Mouse (Mus musculus): ENCODE measurements at regions not wholly inside any gene's neighbourhood (a gene's known extent, or its start where the extent isn't known, plus 50 kb on each side); places are given as distances from the start of the nearest gene placed in this dataset.

DNA sequence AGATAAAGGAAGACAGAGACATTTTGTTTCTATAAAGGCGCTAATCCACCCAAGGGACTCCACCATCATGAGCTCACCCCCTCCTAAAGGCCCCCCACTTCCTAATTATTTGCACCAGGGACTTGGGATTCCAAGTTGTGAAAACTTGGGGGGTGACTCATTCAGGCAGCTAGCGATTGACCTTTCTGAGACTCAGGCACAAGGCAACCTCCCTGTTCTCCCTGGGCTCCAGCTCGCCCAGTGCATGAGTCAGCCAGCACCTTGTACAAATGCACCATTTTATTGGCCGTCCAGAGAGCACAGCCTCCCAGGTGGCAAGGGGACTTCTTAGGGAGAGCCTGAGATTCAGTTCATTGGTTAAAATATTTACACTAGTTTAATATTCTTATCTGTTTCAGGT is 78.0 kb upstream of the Dio3 start:
- DNase-seq = no peak
- intact Hi-C loops (cut with DNase I) = no loop called here

GRCm38 (mm10) chr12:110203271-110204014 is 75.4 kb upstream of the Dio3 start:
- intact Hi-C loops (cut with DNase I) = no loop called here
- no peak for DNase-seq

DNA sequence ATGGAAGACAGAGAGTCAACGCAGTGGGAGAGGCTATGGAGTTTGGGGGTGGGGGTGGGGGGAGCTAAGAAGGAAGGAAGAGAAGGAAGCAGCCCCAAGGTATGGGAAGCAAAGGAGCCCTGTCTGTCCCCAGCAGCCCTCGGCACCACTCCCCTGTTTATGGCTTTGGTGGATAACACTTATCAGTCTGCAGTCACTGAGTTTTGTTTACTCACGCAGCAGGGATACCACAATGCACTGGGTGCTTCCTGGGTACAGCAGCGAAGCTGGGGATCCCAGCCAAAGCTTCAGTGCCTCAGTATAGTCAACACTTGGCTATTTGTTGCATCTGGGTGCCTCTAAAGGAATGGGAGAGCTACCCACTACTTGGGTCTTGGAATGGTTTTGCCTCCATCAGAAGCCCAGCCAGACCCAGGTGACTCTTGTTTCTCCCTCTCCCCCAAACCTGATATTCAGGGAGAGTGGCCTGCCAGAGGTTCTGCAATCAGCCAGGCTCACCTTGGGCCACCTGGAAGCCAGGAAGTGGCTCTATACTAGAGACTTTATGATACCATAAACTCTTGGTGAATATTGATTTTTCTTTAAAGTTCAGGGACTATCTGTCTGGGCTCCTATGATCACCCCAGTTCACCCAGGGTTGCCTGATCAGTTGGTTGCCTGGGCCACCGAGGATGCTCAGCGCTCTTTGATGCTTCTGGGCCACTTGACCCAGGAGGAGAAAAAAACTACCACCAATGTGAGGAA is 74.5 kb upstream of the Dio3 start:
- intact Hi-C loops (cut with DNase I) = no loop called here
- DNase-seq = no peak

DNA sequence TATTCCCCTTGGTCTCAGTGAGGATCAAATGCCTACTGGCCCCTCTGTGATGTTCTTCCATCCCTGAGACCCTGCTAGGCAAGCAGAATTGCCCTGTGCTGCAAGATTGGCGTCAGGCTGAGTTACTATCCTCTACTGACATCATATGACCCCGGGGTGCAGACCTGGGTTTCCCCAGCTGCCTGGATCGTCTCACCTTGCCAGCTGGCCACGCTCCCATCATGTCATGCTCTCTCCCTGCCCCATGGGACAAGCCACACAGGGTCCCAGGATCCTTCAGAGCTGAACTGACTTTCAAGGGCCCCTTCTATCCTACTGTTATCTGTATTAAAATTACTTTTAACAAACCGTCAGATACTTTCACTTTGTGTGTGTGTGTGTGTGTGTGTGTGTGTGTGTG is 72.6 kb upstream of the Dio3 start:
- intact Hi-C loops (cut with DNase I) = no loop called here
- no peak for DNase-seq

GRCm38 (mm10) chr12:110206812-110207211 is 72.1 kb upstream of the Dio3 start:
- intact Hi-C loops (cut with DNase I) = no loop called here
- DNase-seq = no peak

DNA sequence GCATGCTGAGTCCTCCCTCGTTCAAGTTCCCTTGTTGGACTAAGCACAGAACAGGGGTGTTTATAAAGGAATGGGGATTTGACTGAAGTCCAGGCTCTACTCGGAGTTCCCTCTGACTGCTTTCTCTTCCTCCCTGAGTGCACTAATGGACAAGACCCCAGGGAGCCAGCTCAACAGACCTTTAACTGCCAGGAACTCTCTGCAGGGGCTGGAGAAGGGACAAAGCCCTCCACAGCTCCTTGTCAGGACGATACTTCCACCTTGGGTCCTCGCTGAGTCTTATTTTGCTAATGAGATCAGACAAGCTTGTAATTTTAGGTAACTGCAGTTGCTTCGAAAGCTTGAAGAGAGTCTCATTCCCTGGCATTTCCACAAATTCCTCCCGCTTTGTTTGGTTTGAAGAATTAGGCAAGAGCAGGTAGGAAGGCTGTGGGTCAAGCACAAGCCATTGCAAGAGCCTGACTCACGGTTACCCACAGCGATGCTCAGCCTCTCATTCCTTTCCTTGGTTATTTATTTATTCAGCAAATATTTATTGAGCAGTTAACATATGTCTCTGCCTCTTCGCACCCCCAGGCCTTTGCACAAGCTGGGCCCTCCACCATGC is 71.5 kb upstream of the Dio3 start:
- intact Hi-C loops (cut with DNase I) = no loop called here
- DNase-seq = no peak

DNA sequence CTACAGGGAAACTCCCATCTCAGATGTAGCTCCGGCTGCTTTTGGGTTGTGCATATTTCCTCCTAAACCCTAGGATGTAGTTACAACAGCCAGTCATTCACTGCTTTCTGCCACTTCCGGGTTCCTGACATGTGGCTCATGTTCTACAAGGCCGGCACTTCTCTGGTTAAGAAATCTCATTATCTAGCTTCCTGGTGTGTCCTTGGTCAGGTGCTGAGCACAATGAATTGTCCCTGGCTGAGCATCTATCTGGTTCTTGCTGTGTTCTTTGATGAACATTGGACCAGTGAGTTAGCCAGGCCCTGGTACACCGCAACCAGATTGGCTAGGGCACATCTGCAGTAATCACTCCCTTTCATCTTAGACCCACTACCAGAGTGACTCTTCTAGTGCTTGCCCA is 66.2 kb upstream of the Dio3 start:
- no peak for DNase-seq
- intact Hi-C loops (cut with DNase I) = no loop called here

DNA sequence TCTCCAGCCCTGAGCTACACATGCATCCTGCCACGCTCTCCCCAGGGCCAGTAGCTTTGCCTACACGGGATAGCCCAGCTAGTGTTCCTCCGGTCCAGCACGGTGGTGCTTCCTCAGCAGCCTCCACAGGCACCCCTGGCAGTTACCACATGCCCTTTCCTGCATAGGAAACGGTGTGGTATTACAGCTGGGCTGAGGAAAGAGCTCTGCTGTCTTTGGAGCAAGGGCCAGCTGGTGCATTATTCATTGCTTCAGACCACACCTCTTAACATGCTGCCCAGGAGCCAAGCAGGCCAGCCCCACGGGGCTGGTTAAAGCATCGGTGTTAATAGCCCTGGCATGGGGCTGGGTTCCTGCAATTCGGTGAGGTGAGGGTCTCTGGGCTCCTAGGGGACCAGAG is 64.0 kb upstream of the Dio3 start:
- DNase-seq = no peak
- intact Hi-C loops (cut with DNase I) = no loop called here

GRCm38 (mm10) chr12:110215311-110215710 is 63.6 kb upstream of the Dio3 start:
- DNase-seq = no peak
- intact Hi-C loops (cut with DNase I) = no loop called here

- intact Hi-C loops (cut with DNase I) = no loop called here
- no peak for DNase-seq
These were observed 59.1 kb upstream of the Dio3 start for GRCm38 (mm10) chr12:110219750-110220149.

DNA sequence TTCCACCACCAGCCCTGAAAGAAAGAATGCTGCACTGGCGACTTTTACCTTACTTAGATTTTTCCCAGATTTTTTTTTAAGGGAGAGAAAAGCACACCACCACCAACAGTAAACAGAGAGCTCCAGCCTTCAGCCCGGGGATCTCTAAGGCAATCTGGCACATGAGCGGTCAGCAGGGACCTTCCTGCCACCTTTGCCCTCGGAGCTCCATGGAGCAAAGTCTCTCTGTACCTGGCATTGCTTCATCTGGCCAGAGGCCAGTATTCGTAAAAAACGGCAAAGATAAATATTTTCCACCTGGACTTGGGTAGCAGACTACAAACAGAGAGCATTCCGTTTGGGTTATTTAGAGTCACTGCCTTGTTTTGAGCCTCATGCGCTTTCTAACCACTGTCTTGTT is 58.4 kb upstream of the Dio3 start:
- intact Hi-C loops (cut with DNase I) = no loop called here
- DNase-seq = no peak

DNA sequence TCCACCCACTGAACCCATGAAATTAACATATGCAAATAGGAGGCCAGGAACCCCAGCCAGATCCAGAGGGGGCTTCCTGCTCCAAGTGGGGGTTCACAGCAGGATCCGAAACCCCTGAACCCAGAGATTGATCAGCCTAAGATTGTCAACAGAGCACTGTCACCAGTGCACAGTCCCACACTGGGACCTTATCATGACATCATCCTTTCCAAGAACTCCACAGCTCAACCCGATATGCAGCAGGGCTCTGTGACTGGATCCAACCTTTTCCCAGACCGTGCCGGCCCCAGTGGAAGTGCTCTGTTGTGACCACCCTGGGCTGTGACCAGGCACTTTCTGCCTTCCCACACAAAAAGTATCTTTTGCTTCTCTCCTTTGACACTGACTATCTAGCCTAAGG is 57.7 kb upstream of the Dio3 start:
- DNase-seq = no peak
- intact Hi-C loops (cut with DNase I) = no loop called here

- DNase-seq = no peak
- intact Hi-C loops (cut with DNase I) = no loop called here
These were observed 57.2 kb upstream of the Dio3 start for GRCm38 (mm10) chr12:110221679-110222078.

DNA sequence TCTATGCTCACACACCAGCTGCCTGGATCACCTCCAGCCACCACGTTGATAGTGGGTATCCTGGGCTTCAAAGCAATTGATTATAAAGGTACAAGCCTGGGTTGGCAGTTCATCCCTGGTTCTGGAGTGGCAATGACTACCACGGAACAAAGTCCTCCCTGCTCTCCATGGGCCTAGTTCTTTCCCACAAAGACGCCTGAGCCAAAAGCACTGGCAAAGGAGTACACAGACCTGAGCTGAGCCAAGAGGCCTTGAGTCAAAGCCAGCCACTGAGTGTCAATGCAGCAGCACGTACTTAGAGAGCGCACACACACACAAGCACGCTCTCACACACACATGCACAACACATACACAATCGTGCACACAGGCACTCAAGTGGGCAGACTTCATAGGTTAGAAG is 54.6 kb upstream of the Dio3 start:
- intact Hi-C loops (cut with DNase I) = no loop called here
- DNase-seq = peak; percentile 23 to 41

DNA sequence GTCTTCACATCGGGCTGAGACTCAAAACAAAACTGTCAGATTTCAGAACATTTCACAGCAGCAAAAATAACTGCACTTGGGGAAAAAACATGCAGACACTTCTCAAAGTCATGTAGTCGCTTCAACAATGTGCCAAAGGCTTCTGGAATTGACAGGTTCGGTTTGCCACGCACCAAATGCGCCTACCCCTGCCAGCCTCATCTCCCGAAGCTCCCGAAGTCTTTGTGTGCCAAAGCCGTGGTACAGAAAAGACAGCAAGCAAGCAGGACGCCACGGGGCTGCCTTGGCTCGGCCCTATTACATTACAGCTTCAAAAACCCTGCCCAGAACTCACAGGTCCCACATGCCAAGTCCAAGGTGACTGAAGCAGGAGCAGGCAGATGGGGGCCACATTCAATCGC is 50.9 kb upstream of the Dio3 start:
- intact Hi-C loops (cut with DNase I) = no loop called here
- DNase-seq = no peak

Small RNA genes in the stretch of these regions (microRNA-seq; reads per million reads assigned to microRNA genes)
- 0 reads per million in 2 experiments for gene Gm24321
- gene Gm25252 = 0 reads per million in 2 experiments
- gene Gm25750 = 0 reads per million in 2 experiments
- 0.12 to 0.54 reads per million in 2 experiments for gene Gm27379
- 0 reads per million in 2 experiments for gene Gm44322
- gene Mir1193 = 42.2 to 97.7 reads per million in 2 experiments
- gene Mir1197 = 0.27 to 0.60 reads per million in 2 experiments
- 162 to 530 reads per million in 2 experiments for gene Mir134
- gene Mir154 = 663 to 2,022 reads per million in 2 experiments
- gene Mir299a = 0 reads per million in 2 experiments
- gene Mir299b = 0 reads per million in 2 experiments
- gene Mir300 = 51.6 to 801 reads per million in 2 experiments
- 8.9 to 233 reads per million in 2 experiments for gene Mir3072
- 58.3 to 2,466 reads per million in 2 experiments for gene Mir323
- 75.8 to 468 reads per million in 2 experiments for gene Mir329
- gene Mir369 = 89.8 to 2,538 reads per million in 2 experiments
- gene Mir376a = 0 reads per million in 2 experiments
- gene Mir376b = 12.9 to 132 reads per million in 2 experiments
- gene Mir376c = 61.5 to 320 reads per million in 2 experiments
- 14.5 to 352 reads per million in 2 experiments for gene Mir377
- gene Mir379 = 2,118 to 3,716 reads per million in 2 experiments
- gene Mir380 = 0 reads per million in 2 experiments
- gene Mir381 = 100 to 1,482 reads per million in 2 experiments
- gene Mir382 = 1,213 to 13,928 reads per million in 2 experiments
- 0 reads per million in 2 experiments for gene Mir409
- 8.1 to 95.3 reads per million in 2 experiments for gene Mir410
- 1,977 to 6,020 reads per million in 2 experiments for gene Mir411
- gene Mir412 = 17.2 to 369 reads per million in 2 experiments
- gene Mir453 = 0 reads per million in 2 experiments
- gene Mir485 = 111 to 3,053 reads per million in 2 experiments
- gene Mir487b = 707 to 16,637 reads per million in 2 experiments
- gene Mir494 = 25.5 to 41.1 reads per million in 2 experiments
- 7.5 to 108 reads per million in 2 experiments for gene Mir495
- gene Mir496a = 23.9 to 236 reads per million in 2 experiments
- gene Mir539 = 0 reads per million in 2 experiments
- 1,851 to 7,098 reads per million in 2 experiments for gene Mir541
- gene Mir543 = 42.2 to 721 reads per million in 2 experiments
- 0 to 4.8 reads per million in 2 experiments for gene Mir544
- gene Mir654 = 0 reads per million in 2 experiments
- gene Mir666 = 34.9 to 1,051 reads per million in 2 experiments
- 33.3 to 1,086 reads per million in 2 experiments for gene Mir667
- gene Mir668 = 77.4 to 1,101 reads per million in 2 experiments
- 22.8 to 59.0 reads per million in 2 experiments for gene Mir679
- gene Mir758 = 0 to 12.4 reads per million in 2 experiments
- 0 reads per million in 2 experiments for gene Mir882

All from heart, postnatal 14 days (tissue).